Mouse (Mus musculus) NIH3T3 (cell line): ENCODE measurements at regions not wholly inside any gene's neighbourhood (a gene's known extent, or its start where the extent isn't known, plus 50 kb on each side); places are given as distances from the start of the nearest gene placed in this dataset.

Source experiments
- DNase-seq: peaks from one replicate; pipeline ENCODE4 v3.0.0-alpha.2; 2012; ENCODE audit warnings: low read depth

- DNase-seq: peak; percentile 20
Measured at GRCm38 (mm10) chr11:12112646-12113353, 74.3 kb upstream of the Grb10 start.

DNA sequence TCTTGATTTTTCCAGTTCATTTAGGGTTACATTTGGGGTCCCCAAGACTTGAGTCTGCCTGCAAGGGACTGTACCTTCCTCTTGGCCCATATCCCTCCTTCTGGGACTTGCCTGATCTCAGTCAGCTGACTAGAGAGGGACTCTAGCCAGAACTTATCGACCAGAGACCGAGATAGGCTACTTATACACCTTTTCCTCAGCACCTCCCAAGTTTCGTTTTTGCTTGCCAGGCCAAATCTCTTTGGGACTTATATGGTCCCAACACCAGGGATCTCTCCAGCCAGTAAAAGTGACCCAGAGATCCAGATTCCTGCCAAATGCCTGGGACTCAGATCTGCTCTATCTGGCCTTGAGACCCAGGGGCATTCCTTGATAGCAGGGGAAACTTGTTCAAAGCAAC, 69.2 kb upstream of the Grb10 start:
- DNase-seq: no peak

- DNase-seq: no peak
Measured at GRCm38 (mm10) chr11:12090961-12091360, 52.5 kb upstream of the Grb10 start.

DNA sequence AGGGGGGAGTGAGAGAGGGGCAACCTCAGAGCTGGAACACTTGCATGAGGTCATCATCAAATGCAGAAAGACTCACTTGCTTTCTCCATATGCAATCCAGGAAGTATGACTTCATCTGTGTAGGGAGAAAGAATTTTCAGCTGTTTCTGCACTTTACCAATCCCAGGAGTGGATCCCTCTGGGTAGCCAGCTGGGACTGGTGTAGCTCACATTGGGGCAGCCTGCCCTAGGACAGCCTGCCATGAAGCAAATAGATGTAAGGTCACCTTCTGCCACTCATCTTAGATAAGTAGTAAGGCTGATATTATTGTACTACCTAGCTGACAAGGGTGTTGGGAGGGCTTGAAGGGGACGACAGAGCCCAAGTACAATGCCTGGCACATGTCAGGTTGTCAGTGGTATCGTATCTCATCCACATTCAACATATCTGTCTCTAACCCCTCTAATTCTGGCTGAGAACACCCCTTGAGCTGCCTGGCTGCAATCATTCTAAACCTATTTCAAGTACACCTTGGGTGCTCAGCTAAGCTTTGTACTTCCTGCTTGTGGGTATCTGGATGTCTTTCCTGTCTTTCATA, 51.4 kb upstream of the Grb10 start:
- DNase-seq: no peak
